In the genomic region with DNA sequence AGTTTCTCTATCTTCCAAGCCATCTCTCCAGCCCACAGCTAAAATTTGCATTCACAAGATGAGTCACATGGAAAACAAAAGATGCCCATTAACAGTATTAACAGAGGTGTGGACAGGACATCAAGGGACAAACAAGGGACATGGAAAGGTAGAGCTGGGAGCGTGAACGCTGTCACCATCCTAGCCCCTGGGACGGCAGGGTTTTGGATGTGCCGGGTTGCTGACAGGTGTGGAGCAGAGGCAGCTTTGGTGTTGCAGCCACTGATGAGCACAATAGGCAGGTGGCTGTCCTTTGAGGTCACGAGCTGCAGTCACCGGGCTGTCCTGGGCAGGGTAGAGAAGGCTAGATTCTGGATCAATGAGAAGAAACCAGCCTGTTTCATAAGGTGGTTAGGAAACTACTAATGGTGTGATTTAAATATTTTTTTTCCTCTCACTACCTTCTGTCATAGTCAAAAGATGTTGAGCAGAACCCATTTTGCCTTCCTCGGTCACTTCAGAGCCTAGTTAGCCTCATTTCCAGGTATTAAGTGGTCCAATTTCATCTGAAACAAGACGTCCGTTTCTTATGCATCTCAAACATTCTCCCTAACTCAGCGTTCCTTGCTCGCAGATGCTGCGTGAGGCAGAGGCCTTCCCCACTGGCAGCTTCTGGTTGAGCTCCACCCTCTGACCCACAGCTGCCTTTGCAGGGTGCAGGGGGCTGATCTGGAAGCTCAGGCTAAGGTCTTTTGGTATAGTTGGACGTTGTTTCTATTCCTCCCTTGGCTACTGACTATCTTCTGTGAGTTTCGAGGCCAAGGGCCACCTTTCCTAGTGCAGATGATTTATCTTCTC, we compare ENCODE assay signal across 21 mouse cellular contexts.
"Had no signal": no experiment of that assay in that cellular context is flagged by ENCODE, and none has a peak within 500 bp of the region (broad histone marks: within the 10 kb centered on the region; RNA-seq: fewer than 3 reads in every experiment).

No protein-coding gene starts in this region.

- DNase-seq: kidney, adult 9 months; kidney, postnatal 14 days; kidney, postnatal 4 days; liver; lung, adult 18-20 months; lung, postnatal 10 days; lung, postnatal 36 days; midbrain, embryonic 14.5 days; right cerebral cortex, adult 18-20 months; right cerebral cortex, postnatal 14 days; right cerebral cortex, postnatal 4 days; thymus, postnatal 36 days had no signal

- H3K4me2 ChIP-seq: limb, embryonic 13.5 days; liver, embryonic 12.5 days; liver, embryonic 15.5 days; lung, embryonic 15.5 days; neural tube, embryonic 12.5 days; neural tube, embryonic 15.5 days had no signal

- H3K4me3 ChIP-seq: limb, embryonic 10.5 days; limb, embryonic 13.5 days; liver, embryonic 12.5 days; liver, embryonic 15.5 days; lung, embryonic 15.5 days; megakaryocyte, embryonic 14.5 days; midbrain, embryonic 10.5 days; neural tube, embryonic 12.5 days; neural tube, embryonic 15.5 days had no signal

- H3K27me3 ChIP-seq: limb, embryonic 13.5 days; liver, embryonic 12.5 days; liver, embryonic 15.5 days; lung, embryonic 15.5 days; megakaryocyte, embryonic 14.5 days; neural tube, embryonic 12.5 days; neural tube, embryonic 15.5 days had no signal

- H3K27ac ChIP-seq: limb, embryonic 10.5 days; limb, embryonic 13.5 days; liver, embryonic 12.5 days; liver, embryonic 15.5 days; lung, embryonic 15.5 days; midbrain, embryonic 10.5 days; neural tube, embryonic 12.5 days; neural tube, embryonic 15.5 days had no signal

- H3K9ac ChIP-seq: limb, embryonic 13.5 days; liver, embryonic 12.5 days; liver, embryonic 15.5 days; lung, embryonic 15.5 days; neural tube, embryonic 12.5 days; neural tube, embryonic 15.5 days had no signal

- H3K4me1 ChIP-seq: liver, embryonic 12.5 days; liver, embryonic 15.5 days; megakaryocyte, embryonic 14.5 days; neural tube, embryonic 12.5 days; neural tube, embryonic 15.5 days had no signal

- H3K36me3 ChIP-seq: limb, embryonic 10.5 days; limb, embryonic 13.5 days; liver, embryonic 12.5 days; liver, embryonic 15.5 days; lung, embryonic 15.5 days; midbrain, embryonic 10.5 days; neural tube, embryonic 12.5 days; neural tube, embryonic 15.5 days had no signal

- H3K9me3 ChIP-seq: limb, embryonic 10.5 days; limb, embryonic 13.5 days; liver, embryonic 12.5 days; liver, embryonic 15.5 days; lung, embryonic 15.5 days; megakaryocyte, embryonic 14.5 days; midbrain, embryonic 10.5 days; neural tube, embryonic 12.5 days; neural tube, embryonic 15.5 days had no signal

- ATAC-seq: liver, embryonic 12.5 days had no signal
